Mouse (Mus musculus) olfactory bulb, adult 2 months (tissue): Measurements from ENCODE around the gene Usp48.

Source experiments
- CTCF ChIP-seq: fragments of 200-500 bp; IDR thresholded peaks from 2 replicates; pipeline ENCODE4 v1.5.1; 2012; ENCODE audit warnings: low read depth, mild to moderate bottlenecking, low read length, moderate library complexity; ENCODE audit not compliant: insufficient read depth
- POLR2A ChIP-seq: fragments of 200-500 bp; IDR thresholded peaks from 2 replicates; pipeline ENCODE4 v1.6.1; 2012; ENCODE audit warnings: mild to moderate bottlenecking, low read depth, low read length, moderate library complexity; ENCODE audit not compliant: insufficient read depth

DNA sequence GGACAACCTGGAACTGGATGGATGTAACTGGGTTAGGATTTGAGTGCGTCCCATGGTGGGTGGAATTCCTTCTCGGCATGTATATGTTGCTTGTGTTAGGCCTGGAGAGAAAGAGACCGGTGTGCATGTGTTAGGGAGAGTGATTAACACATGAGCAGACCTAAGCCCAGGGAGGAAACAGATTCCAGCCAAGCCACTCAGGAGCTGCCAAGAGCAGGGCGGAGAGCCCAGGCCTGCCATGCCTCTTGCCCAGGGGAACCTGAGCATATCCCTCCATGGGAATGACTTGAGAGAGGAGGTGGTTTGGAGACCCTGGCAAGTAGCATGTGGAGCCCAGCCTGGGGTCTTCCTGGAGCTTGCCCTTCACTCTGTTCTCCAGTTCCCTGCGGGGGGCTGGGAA, 84.4 kb downstream of the Usp48 start:
- no peak for TF ChIP-seq POLR2A
- TF ChIP-seq CTCF = no peak
